Mouse (Mus musculus): ENCODE data around the gene Supt3.

The Supt3 gene

DNA sequence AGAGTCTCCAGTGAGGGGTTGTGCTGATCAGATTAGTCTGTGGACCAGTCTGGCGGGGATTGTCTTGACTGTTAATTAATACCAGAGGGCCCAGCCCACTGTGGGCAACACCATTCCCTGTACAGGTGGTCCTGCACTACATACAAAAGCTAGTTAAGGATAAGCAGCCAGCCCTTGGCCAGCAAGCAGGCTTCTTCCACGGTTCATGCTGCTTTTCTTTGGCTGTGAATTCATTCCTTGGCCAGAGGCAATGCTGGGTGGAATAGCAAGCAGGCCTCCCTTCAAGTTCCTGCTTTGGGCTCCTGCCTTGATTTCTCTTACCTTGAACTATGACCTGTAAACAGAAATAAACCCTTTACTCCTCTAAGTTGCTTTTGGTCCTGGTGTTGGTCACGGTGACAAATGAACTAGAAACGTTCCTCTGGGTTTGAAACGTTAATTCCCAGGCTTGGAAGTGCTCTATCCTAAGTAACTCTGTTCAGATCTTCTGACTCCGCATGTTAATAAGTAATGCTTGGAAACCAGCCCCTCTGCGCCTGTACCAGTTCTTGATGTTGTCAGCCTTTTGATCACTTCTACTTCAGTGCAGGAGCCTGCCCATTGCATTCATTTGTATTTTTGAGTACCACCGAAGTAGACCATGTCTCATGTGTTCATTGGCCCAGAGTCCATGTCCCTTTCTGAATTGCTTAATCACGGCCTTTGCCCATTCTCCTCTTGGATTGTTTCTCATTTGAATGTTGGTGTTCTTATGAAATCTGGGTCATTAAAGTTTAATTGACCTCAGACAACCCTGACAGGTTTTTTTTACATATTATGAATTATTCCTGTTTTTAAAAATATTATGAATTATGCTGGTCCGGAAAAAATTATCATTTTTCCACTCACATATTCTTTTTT is 356.8 kb downstream of the Supt3 start:
- 77% methylated on average over 10 of the region's 10 CpGs for WGBS

DNA sequence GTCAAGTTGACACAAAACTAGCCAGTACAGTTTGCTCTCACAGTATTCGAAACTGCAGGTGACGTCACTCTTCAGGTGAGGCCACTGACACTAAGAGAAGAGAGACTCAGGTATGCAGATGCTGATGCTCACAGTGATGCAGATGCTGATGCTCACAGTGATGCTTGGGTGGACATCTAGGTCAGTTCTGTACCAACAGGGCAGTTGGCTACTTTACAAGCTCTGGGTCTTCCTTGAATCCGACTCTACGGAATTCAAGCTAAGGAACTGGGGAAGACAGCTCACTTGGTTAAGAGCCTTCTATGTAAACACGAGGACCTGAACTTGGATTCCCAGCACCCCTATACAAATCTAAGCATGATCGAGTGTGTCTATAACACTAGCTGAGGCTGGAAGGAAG is 359.5 kb downstream of the Supt3 start:
- 93% methylated on average over 6 of the region's 6 CpGs for WGBS

DNA sequence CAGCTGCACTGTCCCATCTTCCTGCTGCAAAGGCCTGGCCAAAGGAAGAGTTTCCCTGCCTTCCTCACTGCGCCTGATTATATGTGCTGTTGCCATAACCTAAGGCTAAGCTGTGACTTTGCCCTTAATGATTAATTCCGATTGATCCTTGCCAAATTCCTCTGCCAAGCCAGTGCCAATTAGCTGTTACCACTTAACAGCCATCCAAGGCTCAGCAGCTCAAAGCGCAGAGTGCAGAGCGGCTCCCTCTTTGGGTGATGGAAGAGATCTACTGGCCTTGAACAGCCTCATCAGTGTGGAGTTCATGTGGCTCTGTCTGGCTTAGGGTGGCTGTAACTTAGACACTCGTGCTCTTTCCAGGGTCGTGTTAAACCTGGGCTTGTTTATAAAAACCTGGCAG is 366.1 kb downstream of the Supt3 start:
- 70% methylated on average over 6 of the region's 6 CpGs for WGBS

DNA sequence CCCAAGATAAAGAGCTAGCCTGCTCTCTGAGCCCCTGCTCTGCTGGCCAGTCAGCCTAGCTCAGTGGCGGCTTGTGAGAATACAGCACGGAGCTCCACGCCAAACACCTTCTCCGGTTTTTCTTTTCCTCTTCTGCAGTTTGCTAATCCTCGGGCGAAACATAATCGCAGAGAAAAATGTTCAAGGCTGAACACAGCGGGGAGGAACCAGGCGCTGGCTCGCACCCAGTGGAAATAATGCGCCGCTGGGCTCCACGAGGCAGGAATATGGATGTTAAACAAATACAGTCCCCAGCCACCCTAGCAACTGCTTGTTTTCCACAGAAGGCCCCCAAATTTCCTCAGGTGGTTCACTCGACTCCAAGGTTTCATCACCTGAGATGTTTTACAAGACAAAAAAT is 367.7 kb downstream of the Supt3 start:
- WGBS: 67% methylated on average over 14 of the region's 14 CpGs

DNA sequence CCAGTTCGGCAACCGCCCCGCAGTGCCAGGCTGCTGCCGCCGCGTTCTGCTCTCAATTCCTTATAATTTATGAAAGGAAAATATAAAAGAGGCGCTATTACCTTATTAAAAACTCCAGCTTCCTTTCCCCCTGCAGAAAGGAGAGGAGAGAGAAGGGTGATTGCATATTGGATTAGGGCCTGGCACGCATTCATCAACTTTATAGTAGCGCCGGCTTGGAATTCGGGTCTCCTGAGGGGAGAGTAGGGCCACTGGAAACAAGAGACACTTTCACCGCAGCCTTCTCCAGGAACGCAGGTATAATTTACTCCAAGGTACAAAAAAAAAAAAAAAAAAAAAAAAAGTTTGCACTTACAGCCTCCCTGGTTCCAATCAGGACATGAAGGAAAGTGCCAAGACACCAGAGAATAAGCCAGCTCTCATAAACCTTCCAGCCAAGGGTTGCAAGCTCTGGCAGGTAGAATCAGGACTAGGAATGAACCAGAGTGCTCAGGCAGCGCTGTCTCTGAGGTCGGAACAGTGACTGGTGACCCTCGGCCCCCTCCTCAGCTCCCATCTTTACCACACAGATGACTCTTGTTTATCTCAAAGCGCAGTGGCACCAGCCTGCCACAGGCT is 374.5 kb downstream of the Supt3 start:
- 81% methylated on average over 17 of the region's 17 CpGs for WGBS

DNA sequence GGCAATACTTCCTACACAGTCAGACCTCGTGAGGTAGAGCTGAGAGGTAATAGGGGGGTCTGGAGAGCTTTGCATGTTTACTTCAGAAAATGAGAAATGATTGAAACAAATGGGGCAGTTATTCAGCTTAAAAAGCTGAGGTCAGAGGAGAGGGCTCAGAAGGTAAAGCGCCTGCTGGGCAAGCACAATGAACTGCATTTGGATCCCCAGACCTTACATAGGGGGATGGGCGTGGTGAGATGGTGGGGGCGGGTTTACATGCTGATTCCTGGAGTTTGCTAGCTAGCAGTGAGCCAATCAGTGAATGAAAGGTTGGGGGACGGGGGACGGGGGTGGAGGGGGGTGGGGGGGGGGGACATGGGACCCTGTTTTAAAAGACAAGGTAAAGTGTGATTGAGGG is 376.8 kb downstream of the Supt3 start:
- WGBS: 32% methylated on average over 6 of the region's 6 CpGs

DNA sequence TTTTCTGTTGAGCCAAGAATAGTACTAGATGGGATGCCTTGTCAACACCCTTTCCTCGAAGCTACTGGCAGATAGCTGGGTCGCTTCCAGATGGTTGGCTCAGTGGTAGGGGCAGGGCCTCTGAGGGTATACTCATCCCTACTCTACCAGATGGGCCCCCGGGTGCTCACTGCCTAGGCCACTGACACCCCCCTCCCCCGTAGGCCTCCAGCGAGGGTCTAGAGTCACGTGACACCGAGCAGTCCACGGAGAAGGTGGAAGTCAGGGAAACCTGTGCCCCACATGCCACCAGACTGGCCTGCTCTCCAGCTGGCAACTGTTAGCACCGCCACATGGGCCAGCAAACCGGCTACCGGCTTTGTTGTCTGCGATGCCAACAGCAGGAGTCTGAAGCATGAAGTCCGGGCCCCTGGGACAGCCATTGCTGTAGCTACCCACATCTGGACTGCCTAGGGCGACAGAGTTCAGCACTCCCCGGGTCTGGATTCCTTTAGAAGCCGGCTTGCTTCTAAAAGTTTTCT is 381.3 kb downstream of the Supt3 start:
- WGBS: 71% methylated on average over 16 of the region's 16 CpGs

DNA sequence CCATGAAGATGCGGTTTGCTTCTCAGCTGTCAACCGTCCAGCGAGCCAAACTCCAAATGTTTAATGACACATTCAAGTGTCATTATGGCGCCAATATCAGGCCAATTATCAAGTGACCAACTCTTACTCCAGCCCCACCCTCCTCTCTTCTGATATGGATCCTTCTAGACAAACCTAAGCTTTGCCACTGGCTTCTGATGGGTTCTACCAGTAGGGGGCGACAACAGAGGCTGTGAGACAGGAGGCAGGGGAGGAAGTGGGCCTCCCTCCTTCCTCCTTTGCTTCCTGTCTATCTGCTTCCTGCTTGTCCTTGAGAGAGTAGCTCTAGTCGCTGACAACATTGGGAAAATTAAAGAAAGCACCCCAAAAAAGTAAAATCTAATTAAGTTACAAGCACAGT is 383.7 kb downstream of the Supt3 start:
- 89% methylated on average over 6 of the region's 6 CpGs for WGBS

DNA sequence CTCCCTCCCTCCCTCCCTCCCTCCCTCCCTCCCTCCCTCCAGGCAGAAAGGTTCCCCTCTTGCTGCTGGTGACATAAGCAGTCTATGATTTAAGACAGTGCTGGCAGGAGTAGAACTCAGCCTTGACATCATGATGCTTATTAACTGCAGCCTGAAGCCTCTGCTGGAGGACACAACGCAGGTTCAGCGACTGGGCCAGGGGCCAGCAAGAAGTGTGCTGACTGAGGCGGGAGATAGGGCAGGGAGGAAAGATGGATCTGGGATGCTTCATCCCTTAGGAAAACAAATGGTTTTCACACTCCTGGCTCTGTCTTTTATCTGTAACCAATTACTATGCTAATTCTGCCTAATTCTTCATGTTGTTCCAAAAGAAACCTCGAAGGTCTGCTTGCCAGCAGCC is 388.8 kb downstream of the Supt3 start:
- WGBS: 59% methylated on average over 4 of the region's 4 CpGs
